Mouse (Mus musculus) cerebellum, adult 18-20 months (tissue): ENCODE data around the gene Lamc1.
A peak's percentile ranks its signal among the peaks of the same experiment; 100 is the strongest.

Source experiments
- DNase-seq, 2 experiments: peaks; one replicate each; pipeline ENCODE4 v3.0.0; 2021

Gene Lamc1

DNA sequence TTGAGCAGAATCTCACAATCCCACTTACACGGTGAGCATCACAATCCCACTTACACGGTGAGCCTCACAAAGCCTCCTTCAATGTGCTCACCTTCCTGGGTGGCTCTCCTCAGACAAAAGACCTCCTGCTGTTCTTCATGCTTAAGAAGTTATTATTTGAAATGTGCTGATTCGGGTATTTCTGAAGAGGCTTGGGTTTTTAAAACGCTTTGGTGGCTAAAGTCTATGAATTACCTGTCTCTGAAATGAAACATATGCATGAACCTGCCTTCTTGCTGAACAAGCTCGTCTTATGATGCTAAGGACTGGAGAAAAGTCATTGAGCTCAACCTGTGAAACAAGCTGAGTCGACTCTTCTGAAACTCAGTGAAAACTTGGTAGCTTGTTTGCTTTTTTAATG lies 36.6 kb downstream of the Lamc1 start:
- no peak for DNase-seq

DNA sequence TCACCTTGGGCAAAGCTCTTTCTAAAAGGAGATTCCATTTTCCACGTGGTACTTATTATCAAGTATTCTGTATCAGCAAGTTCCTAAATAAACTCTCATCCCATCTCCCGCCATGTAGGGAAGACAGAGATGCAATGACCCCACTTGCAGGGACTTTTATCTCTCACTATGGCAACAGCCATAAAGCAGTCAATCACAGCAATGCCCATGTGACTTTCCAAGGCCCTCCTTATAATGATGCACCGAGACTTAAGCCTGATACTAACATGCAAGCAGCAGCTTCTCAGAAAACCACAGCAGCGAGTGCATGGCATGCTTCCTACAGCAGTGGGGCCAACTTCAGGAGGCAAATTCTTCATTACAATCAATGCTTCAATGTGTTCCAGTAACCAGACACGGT lies 39.7 kb downstream of the Lamc1 start:
- DNase-seq, result no peak

DNA sequence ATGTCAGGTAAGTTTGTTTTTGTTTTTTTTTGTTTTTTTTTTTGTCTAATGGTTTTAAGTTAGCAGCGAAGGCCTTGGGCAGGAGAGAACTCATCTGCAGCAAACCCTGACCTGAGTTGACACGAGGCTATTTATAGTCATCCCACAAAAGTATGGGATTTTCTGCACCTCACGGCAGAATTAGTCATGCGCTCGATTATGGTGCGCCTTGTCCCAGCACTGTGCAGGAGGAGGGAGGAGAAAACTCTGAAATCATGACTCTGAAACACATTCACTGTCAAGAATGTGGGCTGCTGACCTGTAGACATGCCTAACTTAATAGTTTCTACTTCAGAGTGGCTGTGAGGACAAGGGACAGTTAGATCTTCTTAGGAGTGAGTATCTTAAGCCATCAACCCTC lies 40.4 kb downstream of the Lamc1 start:
- DNase-seq, result no peak

DNA sequence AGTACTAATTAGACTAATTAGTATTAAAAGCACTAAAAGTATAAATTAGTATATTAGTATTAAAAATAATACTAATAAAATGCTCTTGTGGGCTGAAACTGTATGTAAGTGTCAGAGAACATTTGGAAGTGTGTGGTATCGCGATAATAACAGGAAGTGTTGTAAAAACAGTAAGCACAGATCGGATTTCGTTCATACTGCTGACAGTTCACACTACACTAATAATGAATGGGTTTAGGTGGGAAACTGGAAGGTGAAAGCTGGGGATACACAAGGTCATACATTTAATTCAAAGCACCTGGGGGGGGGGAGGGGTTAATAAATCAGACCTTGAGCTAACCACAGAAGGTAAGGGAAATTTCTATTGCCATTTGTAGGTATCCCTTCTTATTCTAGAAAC lies 41.2 kb downstream of the Lamc1 start:
- no peak for DNase-seq

DNA sequence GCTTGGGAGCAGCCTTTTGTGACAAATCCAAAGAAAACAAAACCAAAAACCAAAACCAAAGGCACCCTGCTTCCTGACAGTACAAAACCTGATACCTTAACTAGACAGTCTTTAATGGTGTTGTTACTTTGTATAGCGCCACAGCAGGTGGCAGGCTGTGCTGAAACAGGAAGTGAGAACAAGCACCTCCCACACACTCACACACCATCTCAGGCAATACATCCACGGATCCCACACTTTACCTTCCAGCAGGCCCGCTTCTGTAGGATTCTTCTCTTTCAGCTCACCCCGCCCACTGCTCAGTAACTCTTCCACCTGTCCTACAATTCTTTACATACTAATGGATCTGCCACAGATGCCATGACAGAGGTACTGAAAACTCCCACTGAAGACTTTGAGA lies 44.6 kb downstream of the Lamc1 start:
- DNase-seq, result no peak

DNA sequence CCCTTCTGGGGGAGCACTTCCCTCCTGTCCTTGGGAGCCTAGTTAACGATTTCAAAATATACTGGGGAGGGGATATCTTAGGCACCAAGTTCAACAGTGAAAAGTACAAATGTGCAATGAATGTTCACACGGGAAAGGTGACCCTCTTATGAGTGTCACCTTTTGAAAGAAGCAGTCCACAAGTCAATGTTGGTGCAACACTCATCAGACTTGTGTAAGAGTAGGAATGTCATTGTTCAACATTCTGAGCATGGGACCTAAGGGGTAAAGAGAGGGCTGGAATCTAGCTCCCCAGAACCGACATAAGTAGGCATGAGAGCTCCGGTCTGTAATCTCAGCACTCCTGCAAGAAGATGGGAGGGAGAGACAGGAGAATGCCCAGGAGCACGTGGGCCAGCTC lies 45.1 kb downstream of the Lamc1 start:
- no peak for DNase-seq

DNA sequence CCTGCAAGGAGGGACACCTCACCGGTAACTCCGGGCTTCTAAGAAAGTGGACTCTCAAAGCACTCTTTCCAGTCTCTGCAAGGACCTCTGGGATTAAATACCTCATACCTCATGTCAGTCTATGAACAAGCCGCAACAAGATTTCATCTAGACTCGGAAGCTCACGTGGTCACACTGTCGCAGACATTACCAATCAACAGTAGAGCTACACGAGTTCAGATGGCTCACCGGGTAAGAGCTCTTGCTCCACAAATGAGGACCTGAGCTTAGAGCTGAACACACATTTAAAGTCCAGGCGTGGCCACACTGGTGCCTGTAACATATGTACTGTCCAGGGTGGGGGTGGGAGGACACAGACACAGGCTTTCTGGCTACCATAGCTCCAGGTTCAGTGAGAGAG lies 46.4 kb downstream of the Lamc1 start:
- no peak for DNase-seq

DNA sequence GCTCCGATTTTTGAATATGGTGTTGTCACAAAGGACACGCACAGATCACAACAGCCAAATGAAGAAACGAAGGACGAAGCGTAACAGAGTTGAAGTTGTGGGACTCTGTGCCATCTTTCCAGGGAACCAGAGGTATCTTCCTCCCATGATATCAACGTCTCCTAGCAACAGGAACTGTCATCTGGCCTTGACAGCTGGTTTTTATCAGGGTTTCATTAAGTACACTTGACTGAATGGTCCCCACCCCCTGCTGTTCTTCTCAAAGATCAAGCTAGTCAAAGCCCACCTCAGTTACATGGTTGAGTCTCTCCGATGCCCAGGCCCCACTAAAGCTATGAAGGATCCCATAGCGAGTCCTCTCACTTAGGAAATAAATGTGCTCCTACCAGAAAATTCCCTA lies 47.4 kb downstream of the Lamc1 start:
- DNase-seq, result no peak

DNA sequence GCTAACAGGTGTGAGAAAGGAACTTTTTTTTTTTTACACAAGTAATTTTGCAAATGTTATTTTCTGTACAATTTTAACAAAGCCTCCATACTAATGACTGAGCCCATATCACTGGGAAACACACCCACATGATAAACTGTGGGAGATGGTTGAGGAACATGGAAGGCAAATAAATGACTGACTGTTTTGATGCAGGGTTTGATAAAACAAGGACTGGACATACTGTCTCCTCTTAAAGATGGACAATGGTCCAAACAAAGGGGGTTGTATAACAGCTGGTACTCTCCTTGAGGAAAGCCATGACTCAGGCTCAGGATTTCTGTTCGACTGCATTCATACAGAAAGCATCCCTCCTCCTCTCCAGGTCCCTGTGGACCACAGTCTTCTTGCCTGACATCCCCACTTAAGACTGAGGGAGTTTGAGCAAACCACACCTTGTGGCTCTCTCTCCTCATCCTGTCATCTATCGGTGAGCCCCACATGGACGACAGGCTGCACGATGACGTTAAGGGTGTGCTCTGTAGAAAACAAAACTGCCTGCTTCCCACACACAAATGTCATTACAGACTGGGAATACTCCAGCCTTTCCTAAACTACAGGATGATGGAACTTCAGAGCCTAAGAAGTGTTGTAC lies 50.1 kb downstream of the Lamc1 start:
- DNase-seq, result no peak

DNA sequence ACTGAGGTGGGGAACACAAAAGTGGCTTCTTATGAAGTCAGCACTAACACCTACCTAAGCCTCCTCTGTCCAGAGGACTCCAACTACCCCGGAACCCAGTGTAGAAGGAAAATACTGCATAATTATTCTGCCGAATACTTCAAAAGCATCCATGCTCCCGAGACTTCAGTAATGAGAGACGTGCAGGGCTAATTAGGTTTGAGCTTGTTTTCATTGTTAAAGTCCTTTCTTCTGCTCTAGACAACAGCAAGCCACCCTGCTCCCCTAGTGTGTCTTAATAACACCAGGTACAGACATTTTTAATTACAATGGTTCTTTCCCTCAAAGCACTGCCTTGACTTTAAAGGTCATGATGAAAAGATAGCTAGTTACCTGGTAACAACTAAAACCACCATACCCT lies 51.1 kb downstream of the Lamc1 start:
- no peak for DNase-seq

DNA sequence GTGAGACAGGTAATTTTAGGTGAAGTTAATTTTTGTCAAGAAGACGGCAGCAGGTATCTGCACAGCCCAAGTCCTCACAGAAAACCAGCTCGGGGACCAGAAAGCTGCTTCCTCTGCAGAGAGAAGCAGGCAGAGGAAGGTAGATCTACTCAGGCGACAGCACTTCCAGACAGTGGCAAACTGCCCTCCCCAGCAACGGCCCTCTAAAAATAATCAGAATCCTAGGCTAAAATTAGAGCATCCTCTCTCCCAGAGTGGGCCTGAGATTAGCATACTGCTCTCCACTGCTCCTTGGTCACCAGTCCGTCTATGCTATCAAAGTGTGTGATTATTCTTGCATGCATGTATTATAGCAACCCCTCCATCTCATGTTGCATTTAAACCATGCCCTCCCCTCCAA lies 52.2 kb downstream of the Lamc1 start:
- peak in 1 of 2 experiments; percentile 5 for DNase-seq

DNA sequence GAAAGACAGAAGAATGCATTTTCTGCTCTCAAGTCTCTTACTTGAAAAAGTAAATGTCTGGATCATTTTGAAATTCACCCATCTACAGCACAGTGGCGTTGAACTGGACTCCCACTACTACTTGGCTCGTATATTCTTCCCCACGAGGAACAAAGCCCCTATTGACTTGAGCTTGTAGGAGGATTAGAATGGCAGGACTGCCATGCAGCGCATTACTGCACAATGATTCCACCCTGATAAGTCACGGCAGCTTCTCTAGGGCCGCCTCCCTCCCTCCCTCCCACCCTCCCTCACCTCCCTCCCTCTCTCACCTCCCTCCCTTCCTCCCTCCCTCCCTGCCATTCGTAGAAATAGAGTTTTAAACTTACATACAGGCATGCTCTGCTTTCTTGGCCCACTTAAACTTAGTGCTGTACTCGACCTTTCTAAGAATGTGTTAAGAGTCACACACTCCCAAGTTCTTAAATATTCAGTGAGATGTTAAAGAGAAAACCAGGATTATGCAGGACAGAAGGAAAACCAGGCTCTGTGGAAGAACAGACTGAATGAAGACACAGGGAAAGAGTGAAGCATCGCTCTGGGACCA lies 54.5 kb downstream of the Lamc1 start:
- DNase-seq, result no peak

DNA sequence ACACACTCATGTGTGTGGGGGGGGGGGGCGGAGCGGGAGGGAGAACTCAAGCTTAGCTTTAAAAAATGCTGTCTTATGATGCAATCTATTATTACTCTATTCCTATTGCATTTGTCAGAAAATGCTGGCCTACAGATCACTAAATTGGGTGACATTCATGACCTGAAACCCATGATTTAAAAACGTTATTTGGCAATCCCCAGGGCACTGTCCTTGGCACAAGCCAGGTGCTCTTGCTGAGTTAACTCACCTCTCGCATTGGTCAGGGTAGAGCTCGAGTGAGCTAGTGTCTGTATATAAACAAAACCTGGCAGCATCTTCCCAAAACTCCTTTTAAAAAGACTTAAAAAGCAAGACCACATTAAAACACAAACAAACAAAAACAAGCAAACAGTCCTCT lies 57.1 kb downstream of the Lamc1 start:
- no peak for DNase-seq

DNA sequence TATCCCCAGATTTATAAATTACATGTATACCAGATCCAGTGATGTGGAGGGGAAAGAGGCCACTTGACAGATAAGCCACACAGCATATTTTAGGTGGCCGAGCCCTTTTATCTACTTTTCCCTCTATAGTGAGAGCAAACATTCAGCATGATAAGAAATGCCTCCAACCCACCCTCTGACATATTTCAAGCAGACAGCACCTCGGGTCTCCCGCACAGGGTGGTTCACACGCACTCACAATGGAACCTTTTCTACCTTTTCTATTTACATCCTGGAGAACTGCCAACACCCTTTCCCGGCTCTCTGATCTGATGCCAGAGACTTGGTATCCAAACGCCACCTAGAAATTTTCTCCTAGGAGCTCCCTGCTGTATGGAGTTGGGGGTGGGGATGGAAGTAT lies 58.0 kb downstream of the Lamc1 start:
- DNase-seq, result peak in 1 of 2 experiments; percentile 3

DNA sequence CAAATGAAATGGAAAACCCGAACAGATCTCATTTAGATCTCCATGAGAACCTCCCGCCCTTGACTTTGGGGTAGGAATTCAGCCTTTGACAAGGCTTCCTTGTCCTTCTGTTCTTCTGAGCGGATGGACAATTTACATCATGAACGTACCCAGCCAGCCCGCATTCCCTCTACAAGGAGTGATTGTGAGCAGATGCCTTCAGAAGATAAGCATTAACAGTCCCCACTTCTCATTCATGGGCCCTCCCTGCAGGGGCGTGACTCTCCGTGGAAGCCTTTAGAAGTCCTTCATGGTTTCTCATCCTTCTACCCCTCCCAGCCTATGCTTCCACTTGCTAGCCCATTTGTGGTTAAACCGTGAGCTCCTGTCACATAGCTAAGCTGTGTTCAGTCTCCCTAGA lies 58.9 kb downstream of the Lamc1 start:
- no peak for DNase-seq

DNA sequence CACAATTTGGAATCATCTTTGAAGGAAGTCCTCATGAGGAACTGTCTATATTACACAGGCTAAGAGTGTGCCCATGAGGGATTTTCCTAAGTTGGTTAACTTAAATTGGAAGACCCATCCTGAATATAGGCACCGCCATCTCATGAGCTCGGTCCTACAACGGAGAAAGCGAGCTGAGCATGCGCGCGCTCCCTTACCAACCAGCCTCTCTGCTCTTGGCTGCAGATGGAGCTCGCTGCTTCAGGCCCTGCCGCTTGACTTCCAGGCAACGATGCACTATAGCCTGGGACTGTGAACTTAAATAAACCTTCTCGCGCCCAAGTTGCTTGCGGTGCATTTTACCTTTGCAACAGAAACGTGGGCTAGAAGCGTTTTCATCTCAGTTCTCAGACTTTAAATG lies 61.8 kb downstream of the Lamc1 start:
- DNase-seq, result no peak

DNA sequence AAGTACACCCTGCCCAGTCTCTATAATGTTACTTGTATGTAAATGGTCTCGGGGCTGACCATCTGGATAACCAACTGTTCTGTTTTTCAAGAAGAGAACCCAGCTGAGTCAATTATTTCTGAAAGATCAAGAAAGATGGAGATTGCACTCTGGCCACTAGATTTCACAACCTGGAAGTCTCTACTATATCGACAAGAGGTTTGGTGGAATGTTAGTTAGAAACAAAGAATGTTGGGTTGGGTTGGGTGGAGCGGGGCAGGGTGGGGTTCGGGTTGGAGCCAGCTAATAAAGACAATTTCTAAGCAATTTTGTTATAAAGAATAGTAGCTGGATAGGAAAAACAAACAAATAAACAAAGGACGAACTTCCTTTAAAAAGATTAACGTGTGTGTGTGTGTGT lies 62.9 kb downstream of the Lamc1 start:
- no peak for DNase-seq

DNA sequence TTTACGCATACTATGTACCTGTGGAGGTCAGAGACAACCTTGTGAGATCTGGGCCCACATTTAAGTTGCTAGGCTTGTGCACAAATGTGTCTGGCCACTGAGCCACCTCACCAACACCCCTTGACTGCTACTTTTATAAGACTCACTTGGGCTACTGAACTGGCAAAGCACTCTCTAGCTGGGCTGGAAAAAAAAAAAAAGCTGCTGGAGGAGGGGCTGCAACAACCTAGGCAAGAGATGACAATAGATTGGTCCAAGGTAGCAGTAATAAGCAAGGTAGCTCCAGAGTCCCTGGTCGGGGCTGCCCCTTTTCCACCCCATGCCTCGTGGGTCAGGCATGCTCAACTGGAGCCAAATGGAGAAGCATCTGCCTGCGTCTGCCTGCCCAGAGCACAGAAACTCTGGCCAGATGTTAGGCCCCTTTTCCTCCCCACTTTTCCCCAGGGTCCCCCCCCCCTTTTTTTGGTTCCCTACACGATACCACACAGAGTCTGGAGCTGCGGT lies 63.7 kb downstream of the Lamc1 start:
- DNase-seq, result no peak

DNA sequence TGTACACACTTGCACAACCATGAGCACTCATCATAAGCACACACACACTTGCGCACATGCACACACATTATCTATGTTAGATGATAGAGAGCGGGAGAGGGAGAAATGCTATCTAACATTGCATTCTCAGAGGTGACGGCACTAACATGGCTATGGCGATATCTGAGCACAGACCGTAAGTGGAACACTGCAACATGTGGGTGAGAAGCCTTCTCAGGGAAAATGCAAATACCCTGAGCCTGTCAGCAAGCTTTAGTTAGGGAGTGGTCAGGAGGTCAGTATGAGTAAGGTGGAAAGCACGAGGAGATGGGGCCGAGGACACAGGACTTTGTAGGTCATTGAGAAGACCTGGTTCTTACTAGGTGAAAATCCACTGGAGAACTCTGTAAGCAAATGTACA lies 64.3 kb downstream of the Lamc1 start:
- no peak for DNase-seq

DNA sequence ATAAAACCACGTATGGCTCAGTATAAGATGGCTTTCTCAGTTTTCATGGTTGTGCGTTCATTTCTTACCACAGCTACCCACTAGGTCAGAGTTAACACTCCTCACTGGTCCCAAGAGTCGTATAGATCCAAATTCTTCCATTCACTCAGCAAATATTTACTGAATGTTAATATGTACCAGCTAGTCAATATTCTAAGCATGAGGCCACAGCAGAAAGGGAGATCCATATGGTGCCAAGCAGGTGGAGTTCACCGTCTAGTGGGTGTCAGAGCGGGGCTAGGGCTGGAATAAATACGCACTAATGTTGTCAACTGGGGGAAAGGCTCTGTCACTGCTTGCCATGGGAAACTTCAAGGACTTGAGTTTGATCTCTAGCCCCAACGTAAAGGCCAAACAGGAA lies 64.9 kb downstream of the Lamc1 start:
- no peak for DNase-seq

DNA sequence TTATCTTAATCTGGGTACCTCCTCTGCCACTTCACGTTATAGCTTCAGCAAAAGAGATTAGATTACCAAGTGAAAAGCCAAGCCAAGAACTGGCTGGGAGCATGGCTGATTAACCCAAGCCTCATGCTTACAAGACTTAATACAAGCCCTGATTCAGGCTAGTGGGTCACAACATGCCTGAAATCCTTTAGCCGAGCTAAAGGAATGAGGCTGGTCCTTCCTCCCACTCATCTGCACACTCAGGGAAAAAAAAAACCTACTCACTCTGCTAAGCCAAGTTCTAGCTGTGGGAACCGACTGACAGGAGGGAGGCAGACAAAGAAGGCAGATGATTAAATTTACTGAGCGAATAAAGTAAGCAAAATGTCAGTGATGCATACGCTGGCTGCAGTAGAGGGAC lies 65.7 kb downstream of the Lamc1 start:
- no peak for DNase-seq

DNA sequence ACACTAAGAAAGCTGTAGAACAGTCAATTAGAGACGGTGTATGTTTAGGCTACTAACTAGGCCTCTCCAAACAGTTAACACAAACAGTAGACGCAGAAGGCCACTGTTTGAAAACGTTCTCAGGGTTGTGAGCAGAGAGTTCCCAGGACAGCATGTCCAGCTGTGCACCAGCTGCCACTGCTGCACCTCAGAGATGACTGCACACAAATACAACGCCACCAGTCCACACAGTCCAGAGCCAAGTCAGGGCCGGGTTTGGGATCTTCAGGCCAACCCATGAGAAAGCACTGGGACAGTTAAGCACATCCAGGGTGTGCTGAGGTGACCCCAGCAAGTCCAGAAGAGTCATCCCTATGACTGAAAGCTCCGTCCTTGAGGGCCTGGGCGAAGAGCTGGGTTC lies 67.0 kb downstream of the Lamc1 start:
- no peak for DNase-seq

DNA sequence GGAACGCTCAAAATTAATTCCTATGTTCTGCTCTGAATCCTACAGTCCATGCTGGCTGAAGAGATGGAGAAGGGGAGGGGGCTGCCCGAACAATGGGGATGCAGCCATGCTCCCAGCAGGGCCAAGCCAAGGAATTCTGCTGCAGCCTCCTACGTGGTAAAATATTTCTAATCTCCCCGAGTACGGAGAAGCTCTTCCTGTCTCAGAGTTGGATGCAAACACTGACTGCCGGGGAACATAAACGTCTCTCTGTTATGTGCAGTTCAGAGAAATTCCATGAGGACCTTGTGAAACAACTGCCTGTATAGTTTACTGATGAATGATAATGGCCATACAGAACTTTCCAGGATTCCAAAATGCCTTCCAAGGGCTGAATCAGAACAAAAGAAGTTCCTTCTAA lies 67.5 kb downstream of the Lamc1 start:
- no peak for DNase-seq

DNA sequence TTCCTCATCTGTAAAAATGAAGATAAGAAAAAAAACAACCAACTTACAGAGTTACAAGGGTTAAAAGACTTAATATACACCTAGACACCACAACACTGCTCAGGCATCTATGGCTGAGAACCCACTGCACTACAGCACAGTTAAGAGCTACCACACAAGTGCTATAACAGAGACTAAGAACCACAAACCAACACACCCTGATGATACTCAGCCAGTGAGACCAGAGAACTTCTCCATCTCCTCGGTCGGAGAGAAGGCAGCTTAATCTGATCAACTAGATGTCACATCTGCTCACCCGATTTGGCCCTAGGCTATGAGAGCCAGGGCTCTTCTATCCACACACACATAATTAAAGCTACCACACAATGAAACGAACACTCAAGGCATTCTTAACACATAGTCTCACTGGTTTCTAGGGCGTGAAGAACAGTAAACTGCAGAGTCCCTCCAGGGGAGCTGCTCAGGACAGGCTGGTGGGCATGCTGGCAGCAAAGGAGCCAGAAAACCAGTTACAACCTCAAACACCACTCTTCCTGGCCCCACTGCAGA lies 72.8 kb downstream of the Lamc1 start:
- no peak for DNase-seq
